Mouse (Mus musculus) hindbrain, embryonic 15.5 days (tissue): ENCODE measurements around the gene Ppp1r11. TPM values are rescaled to one million over a fixed set of nuclear protein-coding genes. Genes with fewer than 3 reads are reported as not detected.
A peak's percentile ranks its signal among the peaks of the same experiment; 100 is the strongest.
"Not testable (repeated sequence)": the region's sequence is repeated elsewhere in the genome, so short reads cannot be mapped to it uniquely, and the experiment has no call there.

Source experiments
- ATAC-seq: fragments of 200-750 bp; cut with Nextera tagmentation; 2 replicates; pipeline ENCODE4 v1.8.0; 2017; ENCODE audit warnings: low read depth, moderate number of reproducible peaks, moderate TSS enrichment; ENCODE audit not compliant: low FRiP score
- H3K27ac ChIP-seq: fragments of 300-500 bp; sonication (generic); replicated peaks from 2 replicates; pipeline ENCODE4 v1.5.1; 2015; ENCODE audit warnings: mild to moderate bottlenecking, inconsistent platforms
- H3K27me3 ChIP-seq: fragments of 300-500 bp; sonication (generic); 2 replicates; pipeline ENCODE4 v1.6.1; 2015; ENCODE audit warnings: control low read depth, inconsistent platforms
- H3K36me3 ChIP-seq: fragments of 300-500 bp; sonication (generic); 2 replicates; pipeline ENCODE4 v1.6.1; 2015; ENCODE audit warnings: control low read depth, inconsistent platforms
- H3K4me1 ChIP-seq: fragments of 300-500 bp; sonication (generic); replicated peaks from 2 replicates; pipeline ENCODE4 v1.6.1; 2015; ENCODE audit warnings: control low read depth, inconsistent platforms
- H3K4me2 ChIP-seq: fragments of 300-500 bp; sonication (generic); 2 replicates; pipeline ENCODE4 v1.6.1; 2015; ENCODE audit warnings: moderate library complexity, mild to moderate bottlenecking, inconsistent platforms
- H3K4me3 ChIP-seq: fragments of 300-500 bp; sonication (generic); 2 replicates; pipeline ENCODE4 v1.5.1; 2015; ENCODE audit warnings: mild to moderate bottlenecking, inconsistent platforms
- H3K9ac ChIP-seq: fragments of 300-500 bp; sonication (generic); 2 replicates; pipeline ENCODE4 v1.6.1; 2015; ENCODE audit warnings: inconsistent platforms
- H3K9me3 ChIP-seq: fragments of 300-500 bp; sonication (generic); 2 replicates; pipeline ENCODE4 v1.6.1; 2016; ENCODE audit warnings: control low read depth, inconsistent platforms
- WGBS: fragments of 180-500 bp; shearing (Covaris S2); methylation state at CpG from one replicate; pipeline ENCODE4 v1.1.7; 2015; 5-methylcytosine and 5-hydroxymethylcytosine counted together
- polyA plus RNA-seq: library from polyadenylated mRNA; unstranded; fragments of >200 nt; fragmentation: Nextera tagmentation; extraction: Ambion mirVana; gene quantifications from 2 replicates; pipeline ENCODE4 v1.2.1, GENCODE M21; 2015

Gene Ppp1r11
- polyA plus RNA-seq: 154 and 168 TPM in 2 replicates

- no peaks in the 10 kb centered on the region for H3K27me3 ChIP-seq
- H3K4me3 ChIP-seq: peak within 1 kb of the TSS; percentile 85
- H3K4me2 ChIP-seq: peak within 1 kb of the TSS; percentile 76
- ATAC-seq: peak; percentile 96
- 2% methylated on average over 36 of the region's 36 CpGs for WGBS
- H3K27ac ChIP-seq: peak within 1 kb of the TSS; percentile 92
- peak within 1 kb of the TSS; percentile 75 for H3K9ac ChIP-seq
- H3K9me3 ChIP-seq: no peaks in the 10 kb centered on the region
- H3K36me3 ChIP-seq: peaks cover 11% of the 10 kb centered on the region
- peaks cover 21% of the 10 kb centered on the region for H3K4me1 ChIP-seq
Observed at GRCm38 (mm10) chr17:36950981-36951947, at the start of gene Ppp1r11. Ppp1r11 (minus strand) TSS chr17:36951741.

GRCm38 (mm10) chr17:37000863-37001262 is 49.3 kb upstream of the Ppp1r11 start, which contains the start of gene Zfp57:
Zfp57 (plus strand) TSS chr17:37001163.
- H3K27ac ChIP-seq: peak within 1 kb of the TSS; percentile 97; the same call in 1 of the 2 replicates
- no peak within 1 kb of the TSS for H3K9ac ChIP-seq
- H3K27me3 ChIP-seq: no peaks in the 10 kb centered on the region
- H3K4me3 ChIP-seq: peak within 1 kb of the TSS; percentile 90
- H3K4me2 ChIP-seq: peak within 1 kb of the TSS; percentile 71
- no peak for ATAC-seq
- peaks cover 18% of the 10 kb centered on the region for H3K4me1 ChIP-seq
- no peaks in the 10 kb centered on the region for H3K9me3 ChIP-seq
- WGBS: 95% methylated on average over 7 of the region's 7 CpGs
- H3K36me3 ChIP-seq: peaks cover 2% of the 10 kb centered on the region; the same call in 1 of the 2 replicates

GRCm38 (mm10) chr17:36998477-36998876 is 46.9 kb upstream of the Ppp1r11 start:
- H3K4me3 ChIP-seq: no peak overlapping the region
- no peaks in the 10 kb centered on the region for H3K9me3 ChIP-seq
- H3K27ac ChIP-seq: no peak overlapping the region
- WGBS: 84% methylated on average over 2 of the region's 2 CpGs
- no peak overlapping the region for H3K4me2 ChIP-seq
- H3K9ac ChIP-seq: no peak overlapping the region
- no peaks in the 10 kb centered on the region for H3K36me3 ChIP-seq
- H3K4me1 ChIP-seq: no peaks in the 10 kb centered on the region
- no peak for ATAC-seq
- H3K27me3 ChIP-seq: no peaks in the 10 kb centered on the region

GRCm38 (mm10) chr17:36997033-36997735 is 45.6 kb upstream of the Ppp1r11 start:
- no peak overlapping the region for H3K9ac ChIP-seq
- no peak overlapping the region for H3K4me2 ChIP-seq
- H3K27me3 ChIP-seq: no peaks in the 10 kb centered on the region
- no peaks in the 10 kb centered on the region for H3K9me3 ChIP-seq
- H3K4me3 ChIP-seq: no peak overlapping the region
- H3K27ac ChIP-seq: no peak overlapping the region
- 29% methylated on average over 7 of the region's 7 CpGs for WGBS
- H3K36me3 ChIP-seq: no peaks in the 10 kb centered on the region
- H3K4me1 ChIP-seq: no peaks in the 10 kb centered on the region
- no peak for ATAC-seq

- H3K4me1 ChIP-seq: no peaks in the 10 kb centered on the region
- H3K4me3 ChIP-seq: no peak overlapping the region
- H3K9me3 ChIP-seq: no peaks in the 10 kb centered on the region
- no peak overlapping the region for H3K9ac ChIP-seq
- no peaks in the 10 kb centered on the region for H3K36me3 ChIP-seq
- no peak overlapping the region for H3K4me2 ChIP-seq
- H3K27me3 ChIP-seq: no peaks in the 10 kb centered on the region
- H3K27ac ChIP-seq: no peak overlapping the region
- whole genome bisulfite sequencing: 55% methylated on average over 3 of the region's 3 CpGs
- no peak for ATAC-seq
Observed at GRCm38 (mm10) chr17:36995448-36995847, 43.9 kb upstream of the Ppp1r11 start.

- Histone ChIP-seq H3K4me3 (no peak overlapping the region), H3K9ac (no peak overlapping the region), H3K36me3 (no peaks in the 10 kb centered on the region), H3K27me3 (peaks cover under 1% of the 10 kb centered on the region), H3K9me3 (no peaks in the 10 kb centered on the region), H3K27ac (no peak overlapping the region), H3K4me1 (no peaks in the 10 kb centered on the region), H3K4me2 (no peak overlapping the region)
- 93% methylated on average over 2 of the region's 2 CpGs for WGBS
- no peak for ATAC-seq
Observed at GRCm38 (mm10) chr17:36994528-36994927, 43.0 kb upstream of the Ppp1r11 start.

- no peak overlapping the region for H3K4me2 ChIP-seq
- H3K36me3 ChIP-seq: no peaks in the 10 kb centered on the region
- peaks cover 7% of the 10 kb centered on the region for H3K27me3 ChIP-seq
- no peaks in the 10 kb centered on the region for H3K4me1 ChIP-seq
- no peak overlapping the region for H3K4me3 ChIP-seq
- WGBS: 89% methylated on average over 4 of the region's 4 CpGs
- no peaks in the 10 kb centered on the region for H3K9me3 ChIP-seq
- no peak for ATAC-seq
- H3K27ac ChIP-seq: no peak overlapping the region
- no peak overlapping the region for H3K9ac ChIP-seq
Observed at GRCm38 (mm10) chr17:36993770-36994325, 42.3 kb upstream of the Ppp1r11 start.

- Histone ChIP-seq H3K27me3 (peaks cover 21% of the 10 kb centered on the region), H3K27ac (no peak overlapping the region), H3K9me3 (no peaks in the 10 kb centered on the region), H3K4me3 (no peak overlapping the region), H3K9ac (no peak overlapping the region), H3K36me3 (no peaks in the 10 kb centered on the region), H3K4me1 (no peaks in the 10 kb centered on the region), H3K4me2 (no peak overlapping the region)
- ATAC-seq: no peak
- 80% methylated on average over 3 of the region's 3 CpGs for WGBS
Observed at GRCm38 (mm10) chr17:36992336-36993104, 41.0 kb upstream of the Ppp1r11 start.

GRCm38 (mm10) chr17:36990630-36991029 is 39.1 kb upstream of the Ppp1r11 start:
- not testable (repeated sequence) for H3K4me3 ChIP-seq, H3K4me1 ChIP-seq, H3K9me3 ChIP-seq, H3K4me2 ChIP-seq, H3K36me3 ChIP-seq, H3K9ac ChIP-seq, H3K27ac ChIP-seq, ATAC-seq
- WGBS: 96% methylated on average over 6 of the region's 6 CpGs
- H3K27me3 ChIP-seq: peaks cover 23% of the 10 kb centered on the region

GRCm38 (mm10) chr17:36989437-36989836 is 37.9 kb upstream of the Ppp1r11 start, which contains the start of gene H2-M5:
H2-M5 (minus strand) TSS chr17:36989537.
- WGBS: 33% methylated on average over 5 of the region's 5 CpGs
- Histone ChIP-seq H3K9ac (no peak within 1 kb of the TSS), H3K4me2 (peak within 1 kb of the TSS; percentile 32), H3K27me3 (peaks cover 23% of the 10 kb centered on the region), H3K36me3 (no peaks in the 10 kb centered on the region), H3K9me3 (no peaks in the 10 kb centered on the region), H3K4me1 (no peaks in the 10 kb centered on the region), H3K27ac (no peak within 1 kb of the TSS), H3K4me3 (peak within 1 kb of the TSS; percentile 12)
- ATAC-seq: no peak

- Histone ChIP-seq H3K27ac (no peak overlapping the region), H3K9ac (no peak overlapping the region), H3K9me3 (no peaks in the 10 kb centered on the region), H3K4me1 (no peaks in the 10 kb centered on the region), H3K4me2 (peak overlapping the region; percentile 32), H3K4me3 (peak overlapping the region; percentile 12), H3K27me3 (peaks cover 23% of the 10 kb centered on the region), H3K36me3 (no peaks in the 10 kb centered on the region)
- ATAC-seq: no peak; the same call in 1 of the 2 replicates
- 8% methylated on average over 24 of the region's 24 CpGs for WGBS
Observed at GRCm38 (mm10) chr17:36988475-36988874, 36.9 kb upstream of the Ppp1r11 start.
